Mouse (Mus musculus) liver, postnatal 0 days (tissue): ENCODE measurements at regions not wholly inside any gene's neighbourhood (a gene's known extent, or its start where the extent isn't known, plus 50 kb on each side); places are given as distances from the start of the nearest gene placed in this dataset.
A peak's percentile ranks its signal among the peaks of the same experiment; 100 is the strongest.

Experiments used
- ATAC-seq: fragments of 200-750 bp; cut with Nextera tagmentation; 2 replicates; pipeline ENCODE4 v1.8.0; 2017; ENCODE audit warnings: mild to moderate bottlenecking, moderate library complexity
- DNase-seq: peaks from one replicate; pipeline ENCODE4 v3.0.0-alpha.2; 2016
- H3K27ac ChIP-seq: fragments of 300-500 bp; sonication (generic); 2 replicates; pipeline ENCODE4 v1.5.1; 2014; ENCODE audit warnings: antibody characterized with exemption, moderate library complexity, mild to moderate bottlenecking, low read depth
- H3K27me3 ChIP-seq: fragments of 300-500 bp; sonication (generic); 2 replicates; pipeline ENCODE4 v1.6.1; 2014; ENCODE audit warnings: low read length, control low read depth, mixed read lengths; ENCODE audit not compliant: insufficient read depth
- H3K36me3 ChIP-seq: fragments of 300-500 bp; sonication (generic); replicated peaks from 2 replicates; pipeline ENCODE4 v1.6.1; 2014; ENCODE audit warnings: mild to moderate bottlenecking, control low read depth, low read length, moderate library complexity, mixed read lengths; ENCODE audit not compliant: insufficient read depth
- H3K4me1 ChIP-seq: fragments of 300-500 bp; sonication (generic); 2 replicates; pipeline ENCODE4 v1.6.1; 2014; ENCODE audit warnings: antibody characterized with exemption, mild to moderate bottlenecking, control low read depth; ENCODE audit not compliant: insufficient read depth
- H3K4me2 ChIP-seq: fragments of 300-500 bp; sonication (generic); 2 replicates; pipeline ENCODE4 v1.6.1; 2014; ENCODE audit warnings: low read depth, mild to moderate bottlenecking, low read length, moderate library complexity, mixed read lengths
- H3K4me3 ChIP-seq: fragments of 300-500 bp; sonication (generic); 2 replicates; pipeline ENCODE4 v1.5.1; 2014; ENCODE audit warnings: low read depth, low read length
- H3K9ac ChIP-seq: fragments of 300-500 bp; sonication (generic); replicated peaks from 2 replicates; pipeline ENCODE4 v1.6.1; 2014; ENCODE audit warnings: mild to moderate bottlenecking, moderate library complexity
- H3K9me3 ChIP-seq: fragments of 300-500 bp; sonication (generic); 2 replicates; pipeline ENCODE4 v1.6.1; 2016; ENCODE audit warnings: mild to moderate bottlenecking, control low read depth, low read length, mixed read lengths
- CTCF ChIP-seq: sonication (generic); IDR thresholded peaks from 2 replicates; pipeline ENCODE4 v1.5.1; 2016; ENCODE audit warnings: antibody characterized with exemption, low read depth
- EP300 ChIP-seq: IDR thresholded peaks from 2 replicates; pipeline ENCODE4 v1.6.1; 2016; ENCODE audit warnings: antibody characterized with exemption, low read depth, mild to moderate bottlenecking
- WGBS: fragments of 180-500 bp; shearing (Covaris S2); extraction: QIAGEN DNeasy Blood & Tissue Kit; methylation state at CpG from one replicate; pipeline ENCODE4 v1.1.7; 2014; ENCODE audit not compliant: insufficient replicate concordance; 5-methylcytosine and 5-hydroxymethylcytosine counted together

- Histone ChIP-seq H3K9ac (no peak overlapping the region), H3K27me3 (no peaks in the 10 kb centered on the region), H3K27ac (no peak overlapping the region), H3K4me1 (peaks cover 9% of the 10 kb centered on the region; the same call in 1 of the 2 replicates), H3K4me3 (no peak overlapping the region), H3K9me3 (no peaks in the 10 kb centered on the region), H3K36me3 (no peaks in the 10 kb centered on the region), H3K4me2 (no peak overlapping the region)
- no peak for DNase-seq
- 51% methylated on average over 3 of the region's 3 CpGs for WGBS
- TF ChIP-seq EP300 (no peak), CTCF (no peak)
- no peak for ATAC-seq
Measured at GRCm38 (mm10) chr4:95178467-95178866, 126.4 kb upstream of the Jun start.

GRCm38 (mm10) chr4:95178900-95179299, 126.9 kb upstream of the Jun start:
- Histone ChIP-seq H3K4me1 (peaks cover 9% of the 10 kb centered on the region; the same call in 1 of the 2 replicates), H3K9me3 (no peaks in the 10 kb centered on the region), H3K4me3 (no peak overlapping the region), H3K4me2 (no peak overlapping the region), H3K36me3 (no peaks in the 10 kb centered on the region), H3K27ac (no peak overlapping the region), H3K27me3 (no peaks in the 10 kb centered on the region), H3K9ac (no peak overlapping the region)
- ATAC-seq (no peak), DNase-seq (no peak)
- no peak for TF ChIP-seq CTCF
- TF ChIP-seq EP300: no peak
- WGBS: 71% methylated on average over 8 of the region's 8 CpGs

GRCm38 (mm10) chr4:95180446-95180845, 128.4 kb upstream of the Jun start:
- TF ChIP-seq CTCF (no peak), EP300 (no peak)
- Histone ChIP-seq H3K27me3 (no peaks in the 10 kb centered on the region), H3K9ac (no peak overlapping the region), H3K4me1 (peaks cover 9% of the 10 kb centered on the region; the same call in 1 of the 2 replicates), H3K27ac (no peak overlapping the region), H3K4me3 (no peak overlapping the region), H3K4me2 (no peak overlapping the region), H3K36me3 (no peaks in the 10 kb centered on the region), H3K9me3 (no peaks in the 10 kb centered on the region)
- 87% methylated on average over 5 of the region's 5 CpGs for WGBS
- no peak for DNase-seq
- no peak for ATAC-seq

GRCm38 (mm10) chr4:95180999-95181398, 129.0 kb upstream of the Jun start:
- Histone ChIP-seq H3K9ac (no peak overlapping the region), H3K9me3 (no peaks in the 10 kb centered on the region), H3K4me3 (no peak overlapping the region), H3K27ac (no peak overlapping the region), H3K4me1 (peaks cover 9% of the 10 kb centered on the region; the same call in 1 of the 2 replicates), H3K4me2 (no peak overlapping the region), H3K27me3 (no peaks in the 10 kb centered on the region), H3K36me3 (no peaks in the 10 kb centered on the region)
- no peak for TF ChIP-seq EP300
- DNase-seq (no peak), ATAC-seq (no peak)

DNA sequence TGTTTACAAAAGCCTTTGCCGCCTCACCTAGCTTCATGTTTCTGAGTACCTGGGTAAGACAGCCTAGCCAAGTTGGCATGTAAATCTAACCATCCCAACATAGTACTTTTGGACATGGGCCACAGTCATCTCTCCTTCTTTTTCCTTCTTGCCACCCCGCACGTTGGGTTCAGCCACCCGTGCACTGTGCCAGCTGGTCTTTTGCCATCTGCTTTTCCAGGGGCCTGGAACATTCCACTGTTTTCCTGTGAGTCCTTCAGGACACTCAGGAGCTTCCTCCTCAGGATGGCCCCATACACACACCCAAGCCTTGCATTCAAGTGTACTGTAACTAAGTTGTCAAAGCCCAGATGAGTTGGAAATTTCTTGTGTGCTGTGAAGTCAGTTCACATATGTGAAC, 132.2 kb upstream of the Jun start:
- WGBS: 84% methylated on average over 4 of the region's 4 CpGs
- TF ChIP-seq CTCF: no peak
- no peak for TF ChIP-seq EP300
- no peak for ATAC-seq

DNA sequence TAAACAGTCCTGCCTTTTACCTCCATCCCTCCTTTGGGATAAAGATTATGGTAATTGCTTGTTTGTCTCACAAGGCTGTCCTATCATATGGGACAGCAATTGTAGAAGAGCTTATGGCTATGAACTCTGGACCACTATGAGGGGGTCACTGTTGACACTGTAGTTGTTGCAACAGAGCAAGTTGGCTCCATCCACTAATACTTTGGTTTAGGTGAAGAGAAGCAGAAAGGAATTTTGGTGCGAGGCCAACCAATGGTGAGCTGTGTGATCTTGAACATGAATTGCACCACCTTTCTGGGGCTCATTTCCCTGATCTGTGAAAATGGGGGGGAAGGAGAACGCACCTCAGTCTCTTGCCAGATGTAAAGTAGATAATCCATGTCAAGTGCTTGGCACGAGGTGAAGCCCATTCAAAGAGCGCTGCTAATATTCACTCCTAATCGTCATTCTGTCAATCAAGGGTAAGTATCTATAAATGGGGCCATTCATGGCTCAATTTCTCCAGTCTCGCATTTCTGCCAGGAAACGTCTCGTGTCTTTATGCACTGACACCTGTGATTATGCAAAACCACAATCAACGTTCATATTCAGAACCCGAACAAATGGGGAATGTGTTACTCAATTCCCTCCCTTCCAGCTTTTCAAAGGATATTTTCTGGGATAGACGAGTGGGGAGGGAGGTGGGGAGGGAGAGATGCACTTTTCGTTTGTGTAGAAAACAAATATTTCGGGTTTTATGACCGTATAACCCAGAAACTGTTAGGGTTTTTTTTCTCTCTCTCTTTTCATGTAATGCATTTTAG, 133.3 kb upstream of the Jun start:
- no peak overlapping the region for H3K27ac ChIP-seq
- H3K9ac ChIP-seq: no peak overlapping the region
- H3K36me3 ChIP-seq: no peaks in the 10 kb centered on the region
- no peaks in the 10 kb centered on the region for H3K9me3 ChIP-seq
- H3K4me1 ChIP-seq: no peaks in the 10 kb centered on the region
- no peaks in the 10 kb centered on the region for H3K27me3 ChIP-seq
- WGBS: 70% methylated on average over 14 of the region's 14 CpGs
- H3K4me2 ChIP-seq: no peak overlapping the region
- no peak overlapping the region for H3K4me3 ChIP-seq
- DNase-seq (no peak), ATAC-seq (peak; percentile 43; the same call in 1 of the 2 replicates)
- no peak for TF ChIP-seq CTCF
- no peak for TF ChIP-seq EP300

More for the DNA sequence above, 132.2 kb upstream of the Jun start:
- Histone ChIP-seq H3K27me3 (no peaks in the 10 kb centered on the region), H3K9me3 (no peaks in the 10 kb centered on the region), H3K27ac (no peak overlapping the region), H3K9ac (no peak overlapping the region), H3K36me3 (no peaks in the 10 kb centered on the region), H3K4me1 (no peaks in the 10 kb centered on the region), H3K4me2 (no peak overlapping the region), H3K4me3 (no peak overlapping the region)
- DNase-seq: no peak
